Mouse (Mus musculus): ENCODE measurements around the gene Hspbap1.

Gene Hspbap1

DNA sequence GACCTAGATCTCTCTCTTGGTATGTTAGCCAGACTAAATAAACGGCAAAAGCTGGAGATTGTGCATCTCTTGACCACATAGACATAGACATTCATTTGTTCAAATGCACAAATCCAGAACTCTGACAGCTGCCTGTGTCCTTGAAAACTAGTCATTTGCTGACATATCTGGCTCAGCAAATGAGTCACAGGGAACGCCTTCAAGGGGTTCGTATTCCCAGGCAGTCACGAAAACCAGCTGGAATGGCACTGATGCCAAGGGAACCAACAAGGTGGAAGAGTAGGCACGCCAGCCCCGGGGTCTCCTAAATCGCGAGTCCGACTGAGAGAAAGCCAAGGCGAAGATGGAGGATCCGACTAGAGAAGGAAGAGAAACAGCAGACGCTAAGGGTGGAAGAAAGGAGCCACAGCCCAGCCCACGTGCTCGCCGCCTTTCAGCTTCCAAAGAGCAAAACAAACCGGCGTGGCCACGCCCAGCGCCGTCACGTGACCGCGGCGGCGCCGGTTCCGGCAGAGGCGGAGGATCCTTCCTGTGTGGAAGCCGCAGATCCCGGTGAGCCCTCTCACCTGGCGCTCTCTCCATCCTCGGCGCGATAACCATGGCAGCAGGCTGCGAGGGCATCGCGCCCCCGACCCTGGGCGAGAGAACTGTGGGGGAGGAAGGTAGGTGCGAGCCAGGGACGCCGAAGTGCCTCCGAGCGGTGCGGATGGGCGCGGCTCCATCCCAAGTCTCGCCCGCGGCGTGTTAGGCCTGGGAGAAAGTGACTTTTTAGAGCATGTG lies at the start of gene Hspbap1:
TSS of gene Hspbap1 (plus strand) at position 498 of the 780 bp plus-strand sequence.
- peak; percentile 87 to 93 for DNase-seq

DNA sequence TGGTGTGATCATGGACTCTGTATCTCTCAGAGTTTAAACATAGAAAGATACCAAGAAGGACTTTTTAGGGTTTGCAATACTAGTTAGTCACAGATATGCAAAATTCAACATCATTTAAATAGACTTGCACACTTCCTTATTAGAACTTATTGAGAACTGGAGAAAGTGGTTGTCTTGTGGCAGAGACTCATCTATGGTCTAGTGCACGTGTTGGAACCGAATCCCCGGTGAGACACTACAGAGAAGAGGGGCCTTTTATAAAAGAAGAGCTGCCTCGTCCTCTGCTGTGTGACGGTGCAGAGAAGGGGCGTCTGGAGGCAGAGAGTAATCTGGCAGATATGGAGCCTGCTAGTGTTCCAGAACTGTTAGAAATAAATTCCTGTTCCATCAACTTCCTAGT lies 45.6 kb upstream of the Hspbap1 start:
- no peak for DNase-seq

DNA sequence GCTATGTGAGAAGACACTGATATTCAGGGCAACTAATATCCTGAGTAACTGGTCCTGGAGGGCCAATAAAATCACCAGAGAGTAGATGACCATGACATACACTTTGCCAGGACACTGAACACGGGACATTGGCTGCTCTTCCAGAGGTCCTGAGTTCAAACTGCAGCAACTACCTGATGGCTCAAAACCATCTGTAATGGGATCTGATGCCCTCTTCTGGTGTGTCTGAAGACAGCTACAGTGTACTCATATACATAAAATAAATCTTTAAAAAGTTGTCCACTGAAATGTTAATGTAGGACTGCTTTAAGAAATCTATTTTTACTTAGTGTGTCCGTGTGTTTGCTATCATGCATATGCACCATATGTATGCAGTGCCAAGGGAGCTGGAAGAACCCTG lies 43.6 kb upstream of the Hspbap1 start:
- DNase-seq: no peak

DNA sequence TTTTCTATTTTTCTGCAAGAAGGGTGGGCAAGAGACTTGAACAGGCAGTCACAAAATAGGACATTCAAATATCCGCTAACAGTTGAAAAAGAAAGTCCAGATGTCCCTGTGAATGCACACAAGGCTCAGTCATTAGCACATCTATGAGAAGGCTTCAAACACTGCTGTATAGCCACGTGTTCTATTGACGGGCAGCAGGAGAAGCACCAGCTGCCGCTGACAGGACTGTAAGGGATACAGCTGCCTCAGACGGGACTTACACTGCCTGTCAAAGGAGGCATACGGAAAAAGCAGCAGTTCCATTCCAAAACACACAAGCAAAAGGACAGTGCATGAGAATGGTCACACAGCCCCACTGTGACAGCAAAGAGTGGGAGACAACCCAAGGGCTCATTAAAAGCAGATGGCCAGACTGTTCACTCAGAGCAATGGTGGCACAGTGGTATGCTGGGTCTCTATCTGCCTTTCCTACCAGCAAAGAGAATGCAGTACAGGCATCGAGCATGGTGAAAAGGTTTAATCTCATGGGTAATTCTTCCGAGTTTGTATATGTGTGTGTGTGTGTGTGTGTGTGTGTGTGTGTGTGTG lies 40.9 kb upstream of the Hspbap1 start:
- no peak for DNase-seq

DNA sequence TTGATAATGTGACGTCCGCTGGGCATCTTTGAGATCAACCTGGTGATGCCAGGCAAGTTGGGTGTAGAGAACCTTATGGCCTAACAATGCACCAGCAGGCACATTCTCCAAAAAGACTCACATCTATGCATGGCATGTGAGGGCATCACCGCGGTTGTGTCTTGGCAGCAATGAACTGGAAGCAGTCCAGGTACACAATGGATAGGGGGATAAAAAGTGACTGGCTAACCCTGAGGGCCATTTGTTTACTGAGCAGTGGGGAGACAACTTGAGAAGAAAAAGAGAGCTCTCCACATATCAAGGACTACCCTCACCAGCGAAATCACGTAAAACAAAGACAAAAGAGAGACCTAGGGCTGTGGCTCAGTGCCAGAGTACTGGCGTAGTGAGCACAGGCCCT lies 38.1 kb upstream of the Hspbap1 start:
- DNase-seq: no peak

DNA sequence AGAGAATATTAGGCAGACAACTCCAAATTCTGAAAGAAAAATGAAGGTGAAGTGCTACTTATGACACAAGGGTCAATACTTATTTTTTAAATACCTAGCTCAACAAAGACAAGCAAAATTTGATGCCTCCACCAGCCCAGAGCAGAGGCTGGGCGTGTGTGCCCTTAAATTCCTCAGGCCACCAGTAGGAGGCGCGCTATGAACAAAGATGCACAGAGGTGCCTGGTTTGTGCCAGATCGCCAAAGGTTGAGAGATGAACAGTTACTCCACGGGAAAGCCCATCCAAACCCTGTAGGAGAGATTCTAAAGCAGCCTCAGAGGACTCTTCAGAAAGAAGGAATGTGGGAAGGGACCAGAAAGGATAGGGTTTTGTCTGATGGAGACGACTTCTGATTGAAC lies 36.1 kb upstream of the Hspbap1 start:
- DNase-seq: peak; percentile 39 to 73

DNA sequence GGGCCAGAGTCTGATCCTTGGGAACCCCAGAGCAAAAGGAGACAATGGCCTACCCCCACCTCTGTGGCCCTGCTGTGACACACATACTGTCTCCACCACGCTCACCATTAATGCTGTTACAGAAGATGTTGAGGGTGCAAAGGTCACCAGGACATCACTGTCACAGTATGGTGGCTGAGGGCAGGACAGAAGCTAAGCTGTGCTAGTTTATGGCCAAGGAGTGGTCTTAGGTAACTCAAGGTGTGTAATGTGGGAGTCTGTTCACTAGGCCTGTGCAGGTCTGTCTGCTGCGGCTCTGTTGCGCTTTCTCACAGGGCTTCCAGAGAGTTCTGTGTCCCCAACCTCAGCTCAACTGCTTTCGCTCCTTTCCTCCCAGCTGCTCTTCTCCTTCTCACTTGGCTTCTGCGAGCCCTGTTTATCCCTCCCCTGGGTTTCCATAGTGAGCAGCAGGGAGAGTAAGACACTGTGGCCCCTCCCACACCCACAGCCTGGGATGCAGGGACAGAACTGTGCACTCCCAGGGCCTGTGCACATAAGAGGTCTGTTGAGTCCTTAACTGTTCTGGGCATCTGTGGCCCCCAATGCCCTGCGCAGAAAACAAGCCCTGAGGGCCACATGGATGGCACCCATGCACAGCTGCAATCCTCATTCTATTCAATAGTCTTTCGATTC lies 31.9 kb upstream of the Hspbap1 start:
- DNase-seq: no peak

DNA sequence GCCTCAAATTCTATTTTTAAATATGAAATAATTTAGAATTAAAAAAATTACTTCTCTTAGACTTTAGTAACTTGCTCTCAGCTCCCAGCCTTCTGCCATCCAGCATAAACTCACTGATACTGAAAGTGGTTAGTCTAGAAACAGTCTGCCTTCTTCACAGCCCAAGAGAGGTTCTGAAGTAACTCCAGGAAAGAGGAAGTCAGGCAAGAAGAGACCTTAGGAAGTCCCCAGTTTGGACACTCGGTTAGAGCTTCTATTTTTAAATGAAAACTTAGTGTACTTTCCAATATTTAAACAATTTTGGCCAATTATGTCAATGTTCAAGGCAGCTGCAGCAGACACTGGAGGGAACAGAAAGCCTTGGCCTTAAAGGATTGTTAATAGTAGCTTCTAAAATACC lies 30.6 kb upstream of the Hspbap1 start:
- no peak for DNase-seq

DNA sequence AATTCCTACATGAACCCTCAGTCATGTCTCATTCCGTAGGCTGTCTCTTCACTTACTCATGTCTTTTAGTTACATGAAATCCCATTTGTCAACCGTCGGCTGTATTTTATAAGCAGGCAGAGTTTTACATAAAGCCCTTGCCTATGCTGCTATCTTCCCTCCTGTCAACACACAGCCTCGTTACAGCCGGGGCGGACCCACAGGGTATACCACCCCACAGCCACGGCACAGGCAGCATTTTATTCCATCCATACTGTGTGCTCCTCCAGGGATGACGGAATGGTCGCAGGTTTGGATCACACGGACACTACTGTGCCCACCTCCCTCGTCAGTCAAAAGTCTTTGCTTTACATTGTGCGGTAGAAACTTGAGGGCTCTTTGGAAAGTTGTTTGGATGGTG lies 29.8 kb upstream of the Hspbap1 start:
- no peak for DNase-seq

DNA sequence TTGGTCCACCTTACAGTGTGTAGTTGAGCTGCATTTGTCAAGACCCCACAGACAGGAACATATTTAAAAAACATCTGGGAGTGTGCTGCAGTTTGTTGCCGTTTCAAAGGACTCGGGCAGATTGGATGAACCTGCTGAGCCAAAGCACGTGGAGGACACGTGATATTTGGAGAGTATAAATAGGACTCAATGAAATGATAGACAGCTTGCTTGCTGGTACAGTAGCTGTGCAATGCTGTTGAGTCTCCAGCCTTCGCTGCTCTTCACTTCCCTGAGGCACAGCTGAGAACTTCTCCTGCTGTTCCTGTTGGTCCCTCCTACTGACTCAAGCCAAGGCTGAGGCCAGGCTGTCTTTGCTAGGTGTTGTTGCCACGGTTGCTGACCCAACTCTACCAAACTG lies 29.2 kb upstream of the Hspbap1 start:
- no peak for DNase-seq

DNA sequence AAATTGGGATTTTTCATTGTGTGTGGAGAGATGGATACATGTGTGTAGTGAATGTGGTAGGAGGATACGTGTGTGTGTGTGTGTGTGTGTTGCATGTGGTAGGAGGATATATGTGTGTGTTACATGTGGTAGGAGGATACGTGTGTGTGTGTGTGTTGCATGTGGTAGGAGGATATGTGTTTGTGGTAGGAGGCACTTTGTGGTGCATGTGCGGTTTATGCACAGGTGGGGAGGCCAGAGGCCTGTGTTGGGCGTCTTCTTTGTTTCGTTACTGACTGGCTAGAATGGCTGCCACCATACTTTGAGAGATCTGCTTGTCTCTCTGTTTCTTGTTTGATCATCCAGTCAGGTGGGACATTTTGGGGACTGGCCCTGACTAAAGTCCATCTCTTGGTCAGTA lies 28.6 kb upstream of the Hspbap1 start:
- no peak for DNase-seq

DNA sequence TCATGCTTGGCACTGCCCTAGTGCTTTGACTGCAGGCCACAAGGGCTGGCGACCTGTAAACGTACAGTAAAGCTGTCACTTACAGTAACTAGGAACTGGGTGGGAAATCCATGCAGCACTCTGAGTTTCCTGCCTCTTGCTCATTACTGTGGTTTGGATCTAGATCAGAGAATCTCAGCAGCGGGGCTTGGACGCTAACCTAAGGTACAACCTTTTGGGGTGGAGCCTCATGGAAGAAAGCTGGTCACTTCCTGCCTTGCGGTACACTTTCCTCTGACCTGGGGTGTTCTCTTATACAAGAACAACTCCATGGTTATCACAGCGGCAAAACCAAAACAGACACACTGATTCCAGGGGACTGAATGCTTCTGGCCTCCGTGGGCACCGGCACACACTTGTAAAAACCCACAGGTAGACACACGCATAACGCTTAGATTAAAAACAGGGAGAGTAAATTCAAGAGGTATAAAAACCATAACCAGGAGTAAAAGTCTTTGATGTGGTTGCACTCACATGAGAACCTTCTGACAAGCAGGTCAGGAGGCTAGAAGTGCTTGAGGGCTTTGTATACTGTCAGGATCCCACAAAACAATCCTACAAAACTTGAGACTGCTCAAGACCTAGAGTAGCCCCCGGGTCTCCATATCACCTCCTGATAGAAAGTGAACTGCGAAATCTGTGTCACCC lies 27.8 kb upstream of the Hspbap1 start:
- DNase-seq: no peak

DNA sequence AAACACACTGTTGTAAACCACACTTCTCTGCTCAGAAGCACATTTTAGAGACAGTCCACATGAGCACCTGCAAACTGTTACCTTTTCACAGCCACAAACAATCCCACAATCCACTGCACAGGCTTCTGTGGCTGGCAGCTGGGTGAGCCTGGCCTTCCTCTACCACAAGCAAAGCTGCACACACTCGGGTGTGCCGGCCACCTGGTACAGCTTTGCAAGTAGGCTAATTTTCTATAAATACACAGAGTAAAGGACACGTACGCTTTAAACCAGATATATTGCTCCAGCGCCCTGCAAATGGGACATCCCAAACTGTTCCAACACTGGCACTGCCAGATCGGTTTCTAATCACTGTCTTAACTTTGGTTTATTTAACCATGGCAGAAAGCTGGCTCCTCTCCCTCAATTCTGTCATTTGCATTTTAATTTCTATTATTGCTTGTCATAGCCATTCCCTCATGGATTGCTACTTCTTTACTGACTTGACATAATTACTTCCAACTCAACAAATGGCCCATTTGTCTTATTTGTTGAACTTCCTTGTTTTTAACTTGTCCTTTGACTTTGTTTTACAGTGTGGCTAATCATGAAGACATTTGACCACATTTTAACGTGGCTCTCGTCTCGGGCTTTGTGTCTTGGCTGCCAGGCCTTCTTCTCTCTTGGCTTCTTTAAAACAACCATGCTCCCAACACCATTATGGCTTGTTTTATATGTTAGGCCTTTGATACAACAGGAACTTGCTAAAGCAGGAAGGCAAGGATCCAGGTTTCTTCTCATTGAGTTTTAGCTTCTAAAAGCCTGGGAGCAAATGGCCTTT lies 22.5 kb upstream of the Hspbap1 start:
- no peak for DNase-seq

DNA sequence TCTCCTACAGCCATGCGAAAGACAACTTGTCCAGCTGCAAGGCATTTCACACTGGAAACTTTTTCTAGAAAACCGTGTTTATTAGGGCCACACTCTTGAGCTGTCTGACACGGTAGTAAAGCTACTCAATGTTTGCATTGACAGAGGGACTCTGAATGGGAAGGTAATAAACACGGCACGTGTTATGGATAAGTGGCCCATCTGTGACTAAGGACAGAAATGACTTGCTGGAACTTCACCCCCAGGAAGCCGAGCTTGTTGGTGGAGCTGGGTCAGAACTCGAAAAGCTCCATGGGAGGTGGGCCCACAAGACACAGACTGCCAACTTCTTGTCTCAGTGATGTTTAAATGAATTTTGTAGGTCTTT lies 22.0 kb upstream of the Hspbap1 start:
- DNase-seq: no peak

DNA sequence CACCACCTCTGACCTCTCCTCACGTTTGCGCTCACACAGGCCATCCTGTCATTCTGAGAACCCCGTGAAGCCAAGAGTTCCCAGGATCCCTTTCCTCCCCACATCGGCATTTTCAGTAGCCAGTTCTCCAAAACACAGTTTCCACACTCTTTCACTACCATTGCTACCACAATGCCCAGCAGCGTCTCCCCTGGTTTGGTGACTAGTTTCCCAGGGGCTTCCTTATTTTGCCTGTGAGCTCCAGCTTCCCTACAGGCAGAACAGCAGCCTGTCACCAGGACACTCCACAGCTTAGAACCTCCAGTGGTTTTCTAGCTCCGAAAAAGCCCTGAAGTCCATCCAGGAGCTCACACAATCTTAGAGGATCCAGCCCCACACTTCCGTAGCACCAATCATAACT lies 20.8 kb upstream of the Hspbap1 start:
- no peak for DNase-seq

DNA sequence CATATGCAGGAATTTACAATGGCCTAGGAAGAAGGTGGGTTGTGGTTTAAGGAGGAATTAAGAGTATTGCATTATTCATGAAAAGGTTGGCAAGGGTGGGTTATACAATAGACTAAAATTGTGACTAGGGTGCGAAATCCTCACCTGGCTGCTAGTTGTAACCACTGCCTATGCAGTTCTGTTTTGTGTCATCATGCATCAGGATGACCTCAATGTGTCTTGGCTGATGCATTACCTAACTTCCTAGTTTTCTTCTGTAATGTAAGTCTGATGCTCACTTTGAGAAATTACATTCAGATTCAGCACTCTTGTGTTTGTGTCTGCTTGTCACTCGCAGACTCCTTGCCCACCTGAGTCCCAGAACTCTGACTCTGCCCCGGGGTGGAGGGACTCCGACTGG lies 18.3 kb upstream of the Hspbap1 start:
- no peak for DNase-seq

DNA sequence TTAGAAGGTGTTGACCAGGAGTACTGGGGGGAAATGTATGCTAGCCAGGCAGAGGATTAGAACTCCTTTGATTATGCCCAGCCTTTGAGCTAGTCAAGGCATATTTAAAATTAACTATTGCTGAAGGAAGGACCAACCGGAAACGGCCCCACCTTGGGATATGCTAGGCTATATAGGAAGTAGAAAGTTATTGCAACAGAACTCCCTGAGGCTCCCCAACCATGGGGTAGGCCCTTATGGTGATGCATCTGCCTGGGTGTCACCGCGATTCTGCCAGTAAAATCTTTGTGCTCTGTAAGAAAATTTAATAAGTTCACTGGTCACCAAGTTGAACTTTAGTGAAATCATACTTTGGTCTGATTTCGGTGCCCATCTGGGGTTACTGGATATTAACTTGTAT lies 16.2 kb upstream of the Hspbap1 start:
- no peak for DNase-seq

DNA sequence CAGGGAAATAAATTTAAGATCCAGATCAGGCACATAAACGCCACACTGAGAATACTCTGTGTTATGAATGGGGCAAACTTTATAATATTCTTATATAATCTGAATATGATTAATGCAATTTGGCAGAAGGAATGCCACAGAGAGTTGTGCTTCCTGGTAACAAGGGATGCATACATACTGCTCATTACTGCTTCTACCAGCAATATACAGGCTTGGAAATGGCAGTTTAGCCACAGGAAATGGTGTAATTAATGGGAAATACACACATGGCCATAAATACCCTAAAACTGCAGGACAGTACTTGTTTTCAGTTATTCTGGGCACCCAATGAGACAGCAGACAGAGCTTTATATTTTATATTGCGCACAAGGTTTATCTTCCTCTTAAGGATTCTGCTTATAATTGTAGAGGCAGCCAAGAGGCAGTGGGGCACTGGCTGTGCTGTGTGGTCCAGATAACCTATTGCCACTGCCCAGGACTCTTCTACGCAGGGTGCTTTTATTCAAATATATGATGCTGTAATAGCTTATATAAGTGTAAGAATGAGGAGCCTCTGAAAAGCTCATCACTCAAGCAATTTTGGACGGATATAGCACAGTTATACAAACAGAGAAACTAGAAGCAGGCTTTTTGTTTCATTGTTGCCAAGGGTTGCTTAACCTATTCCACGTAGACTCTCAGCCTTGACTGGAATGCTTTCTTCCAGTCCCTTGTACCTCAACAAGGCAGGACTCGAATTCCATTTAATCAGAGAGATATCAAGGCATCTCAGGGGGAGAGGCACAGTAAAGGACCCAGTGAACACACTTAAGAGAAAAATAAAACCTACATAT lies 14.5 kb upstream of the Hspbap1 start:
- DNase-seq: no peak

DNA sequence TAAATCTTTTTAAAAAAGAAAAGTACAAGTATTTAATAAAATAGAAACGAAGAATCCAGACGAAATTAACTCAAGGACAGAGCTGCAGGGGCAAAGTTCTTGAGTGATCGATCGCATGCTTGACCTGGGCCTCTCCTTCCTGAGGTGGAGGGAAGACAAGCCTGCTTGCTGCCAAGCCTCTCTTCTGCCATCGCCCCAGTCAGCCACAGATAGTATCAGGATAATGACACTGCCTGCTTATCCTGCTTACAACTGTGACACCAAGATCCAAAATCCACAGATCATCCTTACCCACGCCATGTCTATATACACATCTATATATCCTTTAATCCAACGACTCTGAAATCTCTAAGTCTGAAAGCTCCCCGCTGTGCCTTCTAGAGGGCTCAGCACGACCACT lies 13.5 kb upstream of the Hspbap1 start:
- DNase-seq: no peak

DNA sequence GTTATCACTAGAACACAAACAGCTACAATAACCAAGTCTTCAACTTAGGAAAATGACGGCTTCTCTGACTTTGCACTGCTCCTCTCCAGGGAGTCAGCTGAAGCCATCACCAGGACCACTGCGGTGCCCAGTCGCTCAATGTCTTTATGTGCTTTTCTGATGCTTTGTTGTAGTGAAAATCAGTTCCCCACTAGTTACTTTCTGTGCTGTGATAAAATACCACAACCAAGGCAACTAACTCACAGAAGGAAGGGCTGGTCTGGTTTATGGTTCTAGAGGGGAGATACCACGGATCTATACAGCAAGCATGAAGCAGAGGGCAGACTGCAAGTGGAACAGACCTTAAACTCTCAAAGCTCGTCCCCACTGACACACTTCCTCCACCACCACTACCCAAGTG lies 10.8 kb upstream of the Hspbap1 start:
- no peak for DNase-seq

DNA sequence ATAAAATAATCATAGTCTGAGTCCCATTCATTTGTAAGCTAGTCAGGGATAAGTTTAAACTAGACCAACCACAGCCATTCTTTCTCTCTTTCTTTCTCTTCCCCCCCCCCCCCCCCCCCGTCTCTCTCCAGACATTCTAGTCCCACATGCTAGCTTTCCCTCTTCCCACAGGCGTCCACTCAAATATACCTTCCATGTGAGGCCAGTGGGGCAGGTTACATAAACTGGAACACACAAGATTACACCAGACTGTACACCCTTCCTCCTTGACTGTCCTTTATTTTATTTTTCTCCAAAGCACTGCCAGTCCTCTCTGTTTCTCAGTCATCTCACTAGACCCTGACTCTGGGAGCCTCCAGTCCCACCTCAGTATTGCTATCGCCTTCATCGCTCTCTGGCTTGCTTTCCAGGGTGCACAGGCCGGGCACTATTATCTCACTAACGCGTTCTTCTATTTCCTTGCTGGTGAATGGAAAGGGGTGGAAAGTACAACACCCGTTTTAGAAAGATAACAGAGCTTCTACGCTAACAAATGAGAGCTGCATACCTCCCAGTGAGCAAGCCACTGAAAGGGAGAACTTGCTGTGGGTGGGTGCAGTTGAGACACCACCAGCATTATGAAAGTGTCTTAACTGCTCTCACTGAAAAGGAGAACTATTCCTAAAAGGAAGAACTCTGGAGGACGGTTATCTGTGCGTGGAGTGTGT lies 6.4 kb upstream of the Hspbap1 start:
- no peak for DNase-seq

Measured in spleen, adult 18-20 months (tissue).